Mouse (Mus musculus) ovary, adult 18-20 months (tissue): ENCODE results near the gene Nrip1.
A peak's percentile ranks its signal among the peaks of the same experiment; 100 is the strongest.
"Not testable (repeated sequence)": the region's sequence is repeated elsewhere in the genome, so short reads cannot be mapped to it uniquely, and the experiment has no call there.

ENCODE experiments used
- DNase-seq: peaks from one replicate; pipeline ENCODE4 v3.0.0; 2022; ENCODE audit warnings: low spot score, mixed read lengths

The Nrip1 gene

DNA sequence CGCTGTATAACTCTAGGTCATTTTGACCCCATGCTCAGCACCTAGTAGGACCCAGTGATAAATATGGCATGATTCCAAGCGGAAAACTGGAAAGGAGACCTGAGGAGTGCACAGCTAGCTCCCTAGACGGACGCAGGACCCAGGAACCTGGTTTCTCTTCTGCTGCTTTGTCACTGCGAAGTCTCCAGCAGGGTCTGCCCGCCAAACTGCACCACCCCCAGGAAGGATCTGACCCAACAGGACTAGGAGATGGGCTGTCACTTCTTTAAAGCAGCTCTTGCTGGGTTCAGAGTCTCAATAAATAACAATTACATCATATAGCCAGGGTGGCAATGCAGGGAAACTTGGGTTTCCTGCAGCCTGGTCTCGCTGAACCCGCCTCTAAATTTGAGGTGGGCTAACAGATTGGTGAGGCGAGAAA lies at the start of gene Nrip1:
Nrip1 (minus strand) TSS at position 157 of the 421 bp plus-strand sequence.
- peak; percentile 49 for DNase-seq

GRCm38 (mm10) chr16:76422531-76422930 lies 48.9 kb upstream of the Nrip1 start:
- no peak for DNase-seq

- no peak for DNase-seq
Observed at GRCm38 (mm10) chr16:76419849-76420248, 46.2 kb upstream of the Nrip1 start.

GRCm38 (mm10) chr16:76416477-76416876 lies 42.9 kb upstream of the Nrip1 start:
- no peak for DNase-seq

GRCm38 (mm10) chr16:76416060-76416438 lies 42.4 kb upstream of the Nrip1 start:
- DNase-seq: no peak

GRCm38 (mm10) chr16:76415407-76416059 lies 41.9 kb upstream of the Nrip1 start:
- no peak for DNase-seq

- no peak for DNase-seq
Observed at GRCm38 (mm10) chr16:76414528-76414927, 40.9 kb upstream of the Nrip1 start.

DNA sequence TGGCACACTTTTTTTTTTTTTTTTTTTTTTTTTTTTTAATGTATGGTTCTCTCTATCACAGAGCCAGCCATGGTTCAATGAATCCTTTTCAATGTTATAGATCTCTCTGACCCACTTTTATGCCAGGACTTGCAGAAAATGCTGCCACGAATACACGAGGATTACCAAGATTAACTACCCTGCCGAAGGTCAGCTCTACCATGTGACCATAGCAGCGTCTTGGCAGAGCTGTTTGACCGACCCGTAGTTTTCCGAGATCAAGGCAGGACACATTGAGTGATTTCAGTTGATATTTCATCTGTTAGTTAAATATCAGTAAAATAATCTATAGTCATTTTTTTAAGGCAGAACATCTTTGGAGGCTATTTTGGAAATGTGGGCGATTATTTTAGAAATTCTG lies 40.0 kb upstream of the Nrip1 start:
- DNase-seq: no peak

DNA sequence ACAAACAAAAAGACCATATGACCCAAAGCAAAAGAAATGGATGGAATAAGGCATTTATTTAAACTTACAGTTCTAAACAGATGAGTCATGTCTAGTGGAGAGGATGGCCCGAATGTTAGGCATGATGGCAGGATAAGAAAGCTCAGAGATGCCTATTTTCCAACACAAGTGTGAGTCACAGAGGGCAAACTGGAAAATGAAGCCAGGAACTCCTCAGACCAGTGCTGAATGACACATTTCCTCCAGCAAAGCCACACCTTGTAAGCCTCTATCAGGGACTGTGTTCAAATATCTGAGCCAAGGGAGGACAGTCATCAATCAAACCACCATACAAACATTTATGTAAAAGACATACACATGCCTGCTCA lies 35.7 kb upstream of the Nrip1 start:
- DNase-seq: no peak

DNA sequence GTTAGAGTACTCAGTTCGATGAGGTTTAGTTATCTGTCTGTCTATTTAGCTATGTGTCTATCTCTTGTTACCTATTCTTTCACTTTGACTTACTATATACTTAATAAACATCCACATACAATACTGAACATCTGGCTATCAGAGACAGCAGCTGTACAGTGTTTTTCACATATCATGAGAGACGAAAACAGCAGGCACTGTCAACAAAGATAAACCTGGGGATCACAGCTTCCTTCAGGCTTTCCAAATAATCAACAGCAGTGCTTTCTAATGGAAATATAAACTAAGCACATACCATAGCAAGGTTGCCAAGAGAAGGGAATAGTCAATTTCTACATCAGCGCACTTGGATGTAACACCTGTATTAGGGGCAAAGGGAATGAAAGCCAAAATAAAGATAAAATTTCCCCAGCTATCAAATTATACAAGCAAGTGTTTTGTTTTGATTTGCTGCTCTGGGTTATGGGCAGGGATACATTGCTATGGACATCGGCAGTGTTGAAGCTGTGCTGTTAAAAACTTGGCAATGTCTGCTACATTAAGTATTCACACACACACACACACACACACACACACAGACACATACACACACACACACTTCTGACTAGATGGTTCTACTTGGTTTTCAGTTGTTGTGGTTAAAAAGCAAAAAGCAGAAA lies 35.2 kb upstream of the Nrip1 start:
- no peak for DNase-seq

- DNase-seq: peak; percentile 46
Observed at GRCm38 (mm10) chr16:76408241-76408640, 34.6 kb upstream of the Nrip1 start.

GRCm38 (mm10) chr16:76407321-76407920 lies 33.8 kb upstream of the Nrip1 start:
- no peak for DNase-seq

- no peak for DNase-seq
Observed at GRCm38 (mm10) chr16:76406897-76407296, 33.3 kb upstream of the Nrip1 start.

- no peak for DNase-seq
Observed at GRCm38 (mm10) chr16:76406319-76406718, 32.7 kb upstream of the Nrip1 start.

DNA sequence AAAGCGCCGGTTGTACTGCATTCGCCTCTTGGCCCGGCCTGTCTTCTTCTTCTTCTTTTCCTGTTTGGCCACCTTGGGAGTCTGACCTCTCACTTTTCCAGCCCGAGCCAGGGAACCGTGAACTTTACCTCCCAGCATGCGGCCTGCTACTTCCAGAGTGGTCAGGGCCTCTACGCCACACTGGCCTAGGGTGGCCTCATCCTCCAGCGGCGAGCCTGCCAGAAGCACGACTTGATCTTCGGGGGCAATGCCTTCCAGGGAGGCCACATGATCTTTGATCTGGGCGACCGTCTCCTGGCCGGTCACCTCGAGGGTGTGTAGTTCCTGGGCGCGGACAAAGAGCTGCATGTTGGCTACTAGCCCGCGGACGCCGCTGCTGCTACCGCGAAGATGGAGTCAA lies 29.7 kb upstream of the Nrip1 start:
- not testable (repeated sequence) for DNase-seq

GRCm38 (mm10) chr16:76396512-76396911 lies 22.9 kb upstream of the Nrip1 start:
- DNase-seq: no peak

- no peak for DNase-seq
Observed at GRCm38 (mm10) chr16:76393267-76393666, 19.6 kb upstream of the Nrip1 start.

GRCm38 (mm10) chr16:76386496-76386895 lies 12.9 kb upstream of the Nrip1 start:
- DNase-seq: no peak

GRCm38 (mm10) chr16:76386071-76386470 lies 12.4 kb upstream of the Nrip1 start:
- no peak for DNase-seq

GRCm38 (mm10) chr16:76377211-76377610 lies 3.6 kb upstream of the Nrip1 start:
- DNase-seq: no peak

DNA sequence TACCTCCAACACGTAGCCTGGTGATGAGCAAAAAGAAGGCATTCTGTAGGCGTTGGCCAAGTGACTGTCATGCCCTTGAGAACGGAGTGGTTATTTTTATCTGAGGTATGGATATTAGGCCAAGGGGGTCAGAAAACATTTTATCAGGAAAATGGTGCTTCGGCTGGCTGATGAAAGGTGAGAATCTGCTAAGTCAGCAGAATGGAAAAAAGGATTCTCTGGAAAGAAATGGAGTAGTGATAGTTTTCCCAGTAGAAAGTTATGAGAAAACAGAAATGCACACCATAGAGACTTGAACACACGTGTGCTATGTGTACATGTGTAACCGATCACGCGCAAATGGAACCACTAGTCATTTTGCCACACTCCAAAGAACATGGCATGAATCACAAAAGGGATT lies 3.0 kb upstream of the Nrip1 start:
- DNase-seq: no peak

GRCm38 (mm10) chr16:76372941-76373561 lies 576 bp downstream of the Nrip1 start:
- DNase-seq: peak; percentile 81
